ENCODE assay signal across 11 mouse cellular contexts in genomic region chr9:64274919-64275318, GRCm38 (mm10). TPM values are rescaled to one million over a fixed set of nuclear protein-coding genes. Genes with fewer than 3 reads are reported as not detected.
DNase-seq lines count a peak whose midpoint lies in the region; ATAC-seq lines count a peak whose summit lies in the region.
"Had no signal": no experiment of that assay in that cellular context is flagged by ENCODE, and none has a peak within 500 bp of the region (broad histone marks: within the 10 kb centered on the region; RNA-seq: fewer than 3 reads in every experiment).

No protein-coding gene starts in this region.

- no peak overlapping the region for H3K4me3 ChIP-seq in hindbrain, embryonic 12.5 days
- H3K4me3 ChIP-seq: neural tube, embryonic 13.5 days had no signal

- no peak overlapping the region for H3K9ac ChIP-seq in hindbrain, embryonic 12.5 days
- H3K9ac ChIP-seq: neural tube, embryonic 13.5 days had no signal

- no peaks in the 10 kb centered on the region for H3K4me1 ChIP-seq in hindbrain, embryonic 12.5 days
- H3K4me1 ChIP-seq: neural tube, embryonic 13.5 days had no signal

- DNase-seq in kidney, adult 9 months, result peak; percentile 34
- no peak for DNase-seq in kidney, adult 11 months
- DNase-seq in thymus, postnatal 0 days (ENCODE audit: low spot score), result peak; percentile 27
- DNase-seq in thymus, adult 18-20 months, result no peak
- DNase-seq in ZHBTc4 (ENCODE audit: low read depth, low spot score), result peak; percentile 79
- peak; percentile 28 for DNase-seq in splenic B cell, adult 2 months (ENCODE audit: low read depth, low spot score)
- no peak for DNase-seq in gastrocnemius, postnatal 36 days
- DNase-seq: cerebellum, adult 9-10 months had no signal

- H3K9me3 ChIP-seq in hindbrain, embryonic 12.5 days (replicated peaks), result no peaks in the 10 kb centered on the region
- H3K9me3 ChIP-seq: neural tube, embryonic 13.5 days had no signal

- no peaks in the 10 kb centered on the region for H3K36me3 ChIP-seq in splenic B cell, adult 2 months (ENCODE audit: control insufficient read depth, insufficient read depth, low read length, poor library complexity, severe bottlenecking)
- H3K36me3 ChIP-seq in hindbrain, embryonic 12.5 days, result no peaks in the 10 kb centered on the region
- H3K36me3 ChIP-seq: neural tube, embryonic 13.5 days had no signal

- intact Hi-C loops in gastrocnemius, postnatal 36 days (cut with DNase I), result loop anchor here (5.0 kb wide), 1 partner anchor 93 kb away; no protein-coding TSS in a partner anchor

- H3K27ac ChIP-seq in hindbrain, embryonic 12.5 days, result no peak overlapping the region
- H3K27ac ChIP-seq: neural tube, embryonic 13.5 days had no signal

- no peaks in the 10 kb centered on the region for H3K27me3 ChIP-seq in splenic B cell, adult 2 months (ENCODE audit: control insufficient read depth, insufficient read depth, low read length, poor library complexity, severe bottlenecking)
- no peaks in the 10 kb centered on the region for H3K27me3 ChIP-seq in hindbrain, embryonic 12.5 days
- H3K27me3 ChIP-seq: neural tube, embryonic 13.5 days had no signal

- no peak overlapping the region for H3K4me2 ChIP-seq in hindbrain, embryonic 12.5 days (replicated peaks)
- H3K4me2 ChIP-seq: neural tube, embryonic 13.5 days had no signal

- 75% methylated on average over 1 of the region's 1 CpGs for WGBS in hindbrain, embryonic 12.5 days

- no peak for ATAC-seq in hindbrain, embryonic 12.5 days (ENCODE audit: low FRiP score)

RNA-seq across cellular contexts. Expression of gene Tipin, which starts 6.5 kb away (rescaled TPM):
- 316 and 327 TPM in 2 replicates for polyA plus RNA-seq in thymus, postnatal 0 days (2015; fragmentation: Nextera tagmentation; extraction: Ambion mirVana)
- 143 and 153 TPM in 2 replicates for polyA plus RNA-seq in hindbrain, embryonic 12.5 days (2016; fragmentation: Nextera tagmentation; extraction: Ambion mirVana)
- 10 to 100 TPM in 1 of 2 experiments, 1 to 10 TPM in 1; 7.1 to 11.0 TPM for total RNA-seq in gastrocnemius, postnatal 36 days (2021)

RNA-seq across cellular contexts. Expression of gene Map2k1, which starts 21.5 kb away (rescaled TPM):
- polyA plus RNA-seq in thymus, postnatal 0 days (2015; fragmentation: Nextera tagmentation; extraction: Ambion mirVana), result 67.5 and 68.1 TPM in 2 replicates
- 74.4 and 75.0 TPM in 2 replicates for polyA plus RNA-seq in hindbrain, embryonic 12.5 days (2016; fragmentation: Nextera tagmentation; extraction: Ambion mirVana)
- total RNA-seq in gastrocnemius, postnatal 36 days (2021), result 10 to 100 TPM; 48.1 to 50.7 TPM

RNA-seq across cellular contexts. Expression of gene Uchl4, which starts 39.9 kb away (rescaled TPM):
- 1.9 TPM in 2 replicates for polyA plus RNA-seq in thymus, postnatal 0 days (2015; fragmentation: Nextera tagmentation; extraction: Ambion mirVana)
- 3.6 and 4.0 TPM in 2 replicates for polyA plus RNA-seq in hindbrain, embryonic 12.5 days (2016; fragmentation: Nextera tagmentation; extraction: Ambion mirVana)
- total RNA-seq in gastrocnemius, postnatal 36 days (2021), result 1 to 10 TPM; 1.3 to 2.2 TPM
- polyA plus RNA-seq: spleen, adult 2 months had no signal

Comparison
In these comparisons a context has a peak if more than half of its experiments do, and no peak if none do; other contexts are left out.
1. DNase-seq: peak in kidney, adult 9 months (single experiment), thymus, postnatal 0 days (single experiment), ZHBTc4 (single experiment) and splenic B cell, adult 2 months (single experiment); none in kidney, adult 11 months (single experiment), thymus, adult 18-20 months (0 of 2) and gastrocnemius, postnatal 36 days (0 of 2).